Mouse (Mus musculus): ENCODE results near the gene Stat5a. TPM values are rescaled to one million over a fixed set of nuclear protein-coding genes. Genes with fewer than 3 reads are reported as not detected.

Stat5a gene
- total and polyA plus RNA-seq, 3 experiments = 17.5 to 23.6 (median 23.0) TPM

DNA sequence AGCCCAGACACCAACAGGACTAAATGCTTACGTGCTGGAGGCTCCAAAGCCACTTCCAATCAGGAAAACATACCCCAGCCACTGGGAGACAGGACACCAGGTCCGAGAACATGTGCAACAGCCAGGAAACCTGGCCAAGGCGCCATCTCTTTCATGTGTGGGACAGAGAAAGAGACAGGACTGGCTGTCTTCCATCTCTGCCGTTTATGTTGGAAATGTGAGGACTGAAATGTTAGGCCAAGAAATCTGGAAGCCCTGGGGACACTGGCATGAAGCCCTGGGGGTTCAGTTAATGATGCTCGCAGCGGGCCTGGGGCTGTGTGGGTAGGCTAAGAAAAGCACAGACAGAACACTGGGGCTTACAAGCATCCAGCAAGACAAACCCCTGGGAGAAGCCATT is 31.3 kb downstream of the Stat5a start:
- dilution Hi-C loops (cut with MboI; ENCODE audit: extremely low pct_ligation_motif_present, extremely low pct_unique_long_range_greater_than_20kb, low sequenced_read_pairs) (no loop called here), in situ Hi-C loops (cut with MboI; ENCODE audit: low pct_ligation_motif_present, low pct_unique_long_range_greater_than_20kb, low sequenced_read_pairs) (loop anchor here (5.0 kb wide), 1 partner anchor 67 kb away; no protein-coding TSS in a partner anchor)
- Histone ChIP-seq H3K36me3 (replicated peaks in 1 of 2; ENCODE audit: control insufficient read depth in 1 of 2, insufficient read depth in 1 of 2, low read length in 1 of 2) (peaks cover 83 to 99% of the 10 kb centered on the region in 2 experiments), H3K79me2 (replicated peaks; ENCODE audit: control insufficient read depth, extremely low read depth, insufficient read depth, poor library complexity, severe bottlenecking) (no peaks in the 10 kb centered on the region), H3K4me2 (ENCODE audit: insufficient read depth, low read depth, poor library complexity, severe bottlenecking) (no peak overlapping the region), H3K27ac (ENCODE audit: insufficient read depth, low read depth) (no peak overlapping the region), H3K4me3 (replicated peaks in 1 of 3; ENCODE audit: low read depth in 2 of 3, low read length in 2 of 3, poor library complexity in 1 of 3) (no peak overlapping the region), H3K9ac (ENCODE audit: insufficient read depth, low read depth) (no peak overlapping the region), H3K9me3 (replicated peaks; ENCODE audit: low read length) (no peaks in the 10 kb centered on the region), H3K4me1 (ENCODE audit: control insufficient read depth in 1 of 2, insufficient read depth in 2 of 2) (peaks cover 3 to 11% of the 10 kb centered on the region in 2 experiments; a peak in 2 of 4 replicates), H3K27me3 (replicated peaks) (no peaks in the 10 kb centered on the region)
- DNase-seq (ENCODE audit: extremely low read depth) = no peak
- no peak for TF ChIP-seq ZC3H11A (IDR thresholded peaks at IDR 0.05; ENCODE audit: low read depth, low read length)
- TF ChIP-seq ELF1 (IDR thresholded peaks at IDR 0.05; ENCODE audit: low read depth, low read length) = no peak
- no peak for TF ChIP-seq IRF4 (IDR thresholded peaks at IDR 0.05; ENCODE audit: low read depth, low read length)
- TF ChIP-seq E2F4 (IDR thresholded peaks at IDR 0.05; ENCODE audit: insufficient replicate concordance, low read depth, low read length) = no peak

- TF ChIP-seq MAX (IDR thresholded peaks at IDR 0.05; ENCODE audit: low read length) (no peak), ZMIZ1 (IDR thresholded peaks at IDR 0.05; ENCODE audit: low read depth, low read length) (no peak)
- in situ Hi-C loops (cut with MboI; ENCODE audit: low pct_ligation_motif_present, low pct_unique_long_range_greater_than_20kb, low sequenced_read_pairs) = loop anchor here (5.0 kb wide), 1 partner anchor 66 kb away; no protein-coding TSS in a partner anchor
- Histone ChIP-seq H3K4me2 (ENCODE audit: insufficient read depth, low read depth, poor library complexity, severe bottlenecking) (no peak overlapping the region), H3K4me3 (replicated peaks in 1 of 3; ENCODE audit: low read depth in 2 of 3, low read length in 2 of 3, poor library complexity in 1 of 3) (no peak overlapping the region), H3K79me2 (replicated peaks; ENCODE audit: control insufficient read depth, extremely low read depth, insufficient read depth, poor library complexity, severe bottlenecking) (no peaks in the 10 kb centered on the region), H3K27me3 (replicated peaks) (no peaks in the 10 kb centered on the region), H3K9ac (ENCODE audit: insufficient read depth, low read depth) (no peak overlapping the region), H3K4me1 (ENCODE audit: control insufficient read depth in 1 of 2, insufficient read depth in 2 of 2) (peaks cover 7 to 17% of the 10 kb centered on the region in 2 experiments), H3K9me3 (replicated peaks; ENCODE audit: low read length) (no peaks in the 10 kb centered on the region), H3K27ac (ENCODE audit: insufficient read depth, low read depth) (no peak overlapping the region), H3K36me3 (replicated peaks in 1 of 2; ENCODE audit: control insufficient read depth in 1 of 2, insufficient read depth in 1 of 2, low read length in 1 of 2) (peaks cover 78 to 97% of the 10 kb centered on the region in 2 experiments)
- no peak for DNase-seq (ENCODE audit: extremely low read depth)
- dilution Hi-C loops (cut with MboI; ENCODE audit: extremely low pct_ligation_motif_present, extremely low pct_unique_long_range_greater_than_20kb, low sequenced_read_pairs) = no loop called here
Observed at GRCm38 (mm10) chr11:100891256-100892123, 32.3 kb downstream of the Stat5a start.

GRCm38 (mm10) chr11:100892435-100892834 is 33.3 kb downstream of the Stat5a start:
- no peaks in the 10 kb centered on the region for H3K9me3 ChIP-seq (replicated peaks; ENCODE audit: low read length)
- no peak for TF ChIP-seq MAFK (IDR thresholded peaks at IDR 0.05; ENCODE audit: insufficient replicate concordance, low read length)
- TF ChIP-seq HCFC1 (IDR thresholded peaks at IDR 0.05; ENCODE audit: low read depth, low read length) = no peak
- no peak for TF ChIP-seq ZMIZ1 (IDR thresholded peaks at IDR 0.05; ENCODE audit: low read depth, low read length)
- no peak for TF ChIP-seq GABPA (IDR thresholded peaks at IDR 0.05; ENCODE audit: insufficient replicate concordance, low read depth, low read length)
- no peak for TF ChIP-seq SMC3 (IDR thresholded peaks at IDR 0.05; ENCODE audit: low read depth, low read length)
- no peak for TF ChIP-seq TCF12 (IDR thresholded peaks at IDR 0.05; ENCODE audit: low read depth, low read length)
- TF ChIP-seq POLR2AphosphoS2 (IDR thresholded peaks at IDR 0.05; ENCODE audit: low read depth, low read length) = no peak
- no peak for TF ChIP-seq MAZ (IDR thresholded peaks at IDR 0.05; ENCODE audit: low read depth, low read length)
- TF ChIP-seq POLR2A (IDR thresholded peaks at IDR 0.05; ENCODE audit: low read depth, low read length) = no peak
- no peak for TF ChIP-seq ZKSCAN1 (IDR thresholded peaks at IDR 0.05; ENCODE audit: borderline replicate concordance, low read depth, low read length)
- no peak for TF ChIP-seq EP300 (IDR thresholded peaks at IDR 0.05; ENCODE audit: low read length)
- no peak for TF ChIP-seq JUND (conservative IDR thresholded peaks at IDR 0.05; ENCODE audit: low read depth, low read length)
- no peak for TF ChIP-seq NRF1 (IDR thresholded peaks at IDR 0.05; ENCODE audit: low read depth, low read length)
- no peak for TF ChIP-seq KAT2A (IDR thresholded peaks at IDR 0.05; ENCODE audit: insufficient replicate concordance, low read length)
- no peak for TF ChIP-seq TBP (conservative IDR thresholded peaks at IDR 0.05; ENCODE audit: low read depth, low read length)
- no peak for TF ChIP-seq UBTF (IDR thresholded peaks at IDR 0.05; ENCODE audit: low read depth, low read length)
- H3K27ac ChIP-seq (ENCODE audit: insufficient read depth, low read depth) = no peak overlapping the region
- H3K4me3 ChIP-seq (replicated peaks in 1 of 3; ENCODE audit: low read depth in 2 of 3, low read length in 2 of 3, poor library complexity in 1 of 3) = no peak overlapping the region
- H3K4me1 ChIP-seq (ENCODE audit: control insufficient read depth in 1 of 2, insufficient read depth in 2 of 2) = peaks cover 14 to 25% of the 10 kb centered on the region in 2 experiments
- in situ Hi-C loops (cut with MboI; ENCODE audit: low pct_ligation_motif_present, low pct_unique_long_range_greater_than_20kb, low sequenced_read_pairs) (loop anchor here (5.0 kb wide), 1 partner anchor 65 kb away; no protein-coding TSS in a partner anchor), dilution Hi-C loops (cut with MboI; ENCODE audit: extremely low pct_ligation_motif_present, extremely low pct_unique_long_range_greater_than_20kb, low sequenced_read_pairs) (no loop called here)
- no peak for DNase-seq (ENCODE audit: extremely low read depth)
- H3K79me2 ChIP-seq (replicated peaks; ENCODE audit: control insufficient read depth, extremely low read depth, insufficient read depth, poor library complexity, severe bottlenecking) = no peaks in the 10 kb centered on the region
- no peaks in the 10 kb centered on the region for H3K27me3 ChIP-seq (replicated peaks)
- peaks cover 75 to 93% of the 10 kb centered on the region in 2 experiments for H3K36me3 ChIP-seq (replicated peaks in 1 of 2; ENCODE audit: control insufficient read depth in 1 of 2, insufficient read depth in 1 of 2, low read length in 1 of 2)
- H3K4me2 ChIP-seq (ENCODE audit: insufficient read depth, low read depth, poor library complexity, severe bottlenecking) = no peak overlapping the region
- no peak overlapping the region for H3K9ac ChIP-seq (ENCODE audit: insufficient read depth, low read depth)
